Mouse (Mus musculus) E14TG2a.4 (cell line): ENCODE measurements around the gene Igf1r.

ENCODE experiments used
- CTCF ChIP-seq: conservative IDR thresholded peaks from 2 replicates; pipeline ENCODE4 v1.5.1; 2014; ENCODE audit warnings: low read length
- NANOG ChIP-seq: IDR thresholded peaks from 2 replicates; pipeline ENCODE4 v1.6.1; 2014; ENCODE audit warnings: borderline replicate concordance, low read length, mixed read lengths
- POU5F1 ChIP-seq: IDR thresholded peaks from 2 replicates; pipeline ENCODE4 v1.6.1; 2014; ENCODE audit warnings: low read length, borderline replicate concordance

DNA sequence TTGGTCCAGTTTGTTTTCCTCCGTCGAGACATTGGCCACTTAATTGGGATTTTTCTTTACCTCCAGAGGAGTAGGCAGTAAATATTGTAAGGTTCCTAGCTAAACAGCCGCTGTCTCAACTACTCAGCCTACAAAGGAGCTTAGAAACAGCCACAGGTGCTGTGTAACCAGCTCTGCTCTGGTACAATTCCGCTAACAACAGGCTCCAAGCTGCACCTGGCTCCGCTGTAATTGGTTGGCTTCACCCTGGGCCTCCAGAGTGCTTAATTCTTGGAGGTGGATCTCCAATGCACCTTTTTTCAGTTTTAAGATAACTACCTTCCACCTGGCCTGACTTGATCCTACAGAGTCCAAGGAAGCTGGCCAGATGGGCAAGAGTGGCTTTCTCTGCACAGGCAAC is 271.4 kb downstream of the Igf1r start:
- TF ChIP-seq CTCF: no peak
- no peak for TF ChIP-seq POU5F1
- TF ChIP-seq NANOG: no peak
